Mouse (Mus musculus) thymus, postnatal 36 days (tissue): ENCODE results near the gene Lrmda.
"Not testable (repeated sequence)": the region's sequence is repeated elsewhere in the genome, so short reads cannot be mapped to it uniquely, and the experiment has no call there.

ENCODE experiments used
- DNase-seq, 2 experiments: peaks; one replicate each; pipeline ENCODE4 v3.0.0; 2022; ENCODE audit warnings: mixed read lengths in 2 of 2

The Lrmda gene

DNA sequence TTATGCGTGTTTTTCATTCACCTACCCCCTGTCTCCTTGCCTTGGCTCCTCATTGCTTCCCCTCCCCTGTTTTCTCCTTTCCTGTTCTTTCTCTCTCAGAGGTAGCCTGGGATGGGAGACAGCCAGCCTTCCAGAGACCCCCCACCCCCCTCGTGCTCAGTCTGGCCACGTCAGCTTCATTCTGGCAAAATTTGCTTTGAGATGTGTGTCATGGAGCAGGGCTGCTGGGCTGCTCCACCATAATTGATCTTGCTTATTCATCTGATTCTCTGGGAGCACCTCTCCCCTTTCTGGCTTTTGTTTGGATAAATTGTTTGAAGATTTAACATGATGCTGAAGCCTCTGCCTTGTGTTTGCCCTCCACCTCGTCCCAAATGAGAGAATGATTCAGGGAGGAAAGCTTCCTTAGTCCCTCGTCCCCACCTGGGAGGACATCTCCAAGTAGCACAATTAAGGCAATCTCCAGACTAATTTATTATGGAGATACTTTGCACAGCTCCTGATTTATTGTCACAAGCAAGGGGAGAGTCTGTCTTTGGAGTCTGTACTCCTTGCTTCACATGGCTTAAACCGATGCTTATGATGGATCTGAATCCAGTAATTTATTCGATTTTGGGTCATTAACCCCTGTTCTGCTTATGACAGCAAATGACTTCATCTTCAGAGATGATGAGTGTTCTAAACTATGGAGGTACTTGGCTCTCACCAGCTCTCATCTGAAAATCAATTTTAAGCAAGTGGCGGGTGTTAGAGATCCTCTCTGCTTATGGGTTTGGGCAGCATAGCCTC is 526.6 kb downstream of the Lrmda start:
- DNase-seq: no peak

DNA sequence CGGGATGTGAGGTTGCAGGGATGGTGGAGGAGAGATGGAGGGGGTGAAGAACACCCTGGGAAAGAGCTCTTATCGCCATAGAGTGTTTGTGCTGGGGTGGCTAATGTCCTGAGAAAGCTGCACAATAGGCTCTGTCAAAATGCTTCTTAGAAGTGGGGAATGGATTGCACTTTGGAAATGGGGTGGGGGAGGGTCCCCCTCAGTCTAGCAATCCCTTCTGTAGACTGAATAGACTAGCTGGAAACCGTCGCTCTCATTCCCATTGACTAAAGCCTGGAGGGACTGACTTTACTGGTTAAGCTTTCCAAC is 527.1 kb downstream of the Lrmda start:
- no peak for DNase-seq

DNA sequence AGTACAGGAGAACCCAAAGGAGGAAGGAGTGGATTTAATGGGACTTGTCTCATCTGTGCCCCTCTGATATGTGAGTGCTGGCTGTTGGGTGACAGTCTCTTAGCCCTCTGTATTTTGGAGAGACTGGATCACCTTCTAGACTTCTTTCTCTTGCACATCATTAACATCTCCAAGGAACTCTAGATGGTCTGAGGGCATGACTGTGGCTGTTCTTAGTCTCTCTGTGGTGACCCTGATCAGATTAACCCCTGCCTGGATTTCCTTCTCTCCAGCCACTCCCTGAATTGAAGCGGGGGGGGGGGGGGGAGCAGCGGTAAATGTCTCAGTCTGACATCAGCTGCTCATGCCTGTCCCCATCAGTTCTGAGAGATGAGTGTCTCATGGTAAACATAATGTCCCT is 528.8 kb downstream of the Lrmda start:
- no peak for DNase-seq

DNA sequence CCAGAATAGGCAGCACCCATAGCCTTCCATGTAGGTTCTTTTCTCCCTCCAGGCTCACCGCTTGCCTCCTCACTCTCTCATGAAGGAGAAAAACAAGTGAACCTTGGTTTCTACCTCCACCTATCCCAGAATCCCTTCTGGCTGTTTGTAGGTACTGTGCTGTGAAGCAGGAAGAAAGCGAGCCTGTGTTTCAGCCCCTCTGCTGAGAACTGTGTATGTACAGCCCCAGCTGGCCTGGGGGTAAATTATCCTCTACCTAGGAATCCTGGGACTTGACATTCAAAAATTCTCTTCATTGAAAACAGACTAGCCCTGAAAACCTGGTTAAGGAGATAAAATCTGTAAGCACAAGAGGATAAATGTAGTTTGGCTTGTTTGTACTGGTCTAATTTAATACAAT is 529.7 kb downstream of the Lrmda start:
- DNase-seq: no peak

DNA sequence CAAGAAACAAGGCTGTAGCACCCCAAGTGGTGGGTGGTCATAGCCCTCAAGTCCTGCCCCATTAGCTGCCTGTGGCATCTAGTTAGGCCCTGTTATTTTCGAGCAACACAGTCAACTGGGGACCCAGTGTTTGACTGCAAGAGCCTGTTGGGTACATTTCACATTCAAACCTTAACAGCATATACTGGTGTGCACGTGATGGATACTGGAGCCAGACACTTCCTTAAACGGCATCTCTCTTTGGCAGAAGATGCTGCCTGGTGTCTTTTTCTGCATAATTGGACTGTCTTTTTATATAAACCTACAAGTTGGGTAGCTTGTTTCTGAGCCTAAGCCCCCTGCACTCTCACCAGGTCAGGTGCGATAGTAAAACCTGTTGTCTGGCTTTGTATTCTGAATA is 532.8 kb downstream of the Lrmda start:
- no peak for DNase-seq

DNA sequence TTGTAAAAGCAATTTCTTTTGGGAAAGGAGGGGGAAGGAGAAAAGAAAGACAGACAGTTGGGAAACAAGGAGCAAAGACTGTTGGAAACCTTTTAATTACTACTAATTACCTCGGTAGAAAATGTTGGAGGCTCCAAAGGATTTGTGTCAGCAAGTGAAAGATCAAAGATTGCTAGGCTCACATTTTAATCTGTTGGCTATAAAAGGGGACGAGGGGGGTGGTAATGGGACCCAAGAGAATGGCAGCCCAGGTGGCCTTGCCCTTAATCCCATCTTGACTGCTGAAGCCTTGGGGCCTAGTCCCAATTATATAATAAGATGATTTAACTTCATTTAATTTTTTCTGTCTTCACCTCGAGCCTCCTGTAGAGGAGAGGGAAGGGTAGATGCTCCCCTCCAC is 533.3 kb downstream of the Lrmda start:
- DNase-seq: no peak

DNA sequence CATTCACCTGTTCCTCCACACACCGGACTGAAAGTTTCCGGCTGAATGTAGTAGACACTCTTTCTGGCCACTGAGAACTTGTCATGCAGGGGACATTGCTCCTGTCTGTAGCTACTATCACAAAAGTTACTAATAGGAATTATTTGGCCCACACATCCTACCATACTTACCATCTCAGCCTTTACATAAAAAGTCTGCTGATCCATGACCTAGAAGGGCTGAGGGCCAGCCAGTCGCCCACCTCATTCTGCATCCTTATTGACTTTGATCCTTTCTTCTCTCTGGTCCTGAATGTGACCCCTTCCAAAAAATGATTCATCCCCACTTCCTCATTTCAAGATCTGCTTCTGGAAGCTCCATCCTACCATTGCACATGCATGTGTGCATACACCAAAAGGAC is 534.2 kb downstream of the Lrmda start:
- no peak for DNase-seq

DNA sequence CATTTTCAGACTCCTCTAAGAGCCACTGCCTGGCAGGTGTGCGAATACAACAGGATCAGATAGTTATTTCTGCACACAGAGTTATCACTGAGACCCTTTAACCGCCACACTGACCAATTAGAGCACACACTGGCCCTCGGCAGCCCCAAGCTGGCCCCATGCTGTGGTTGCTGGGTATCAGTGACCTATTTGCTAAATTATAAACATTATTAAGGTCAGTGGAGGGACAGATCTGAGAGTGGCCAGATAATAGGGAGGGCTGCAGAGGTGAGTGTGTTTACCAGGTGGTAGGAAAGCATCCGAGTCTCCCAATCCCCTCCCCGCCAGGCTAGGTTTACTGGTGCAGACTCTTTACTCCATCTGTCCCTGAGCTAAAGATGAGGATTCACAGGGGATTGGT is 553.0 kb downstream of the Lrmda start:
- no peak for DNase-seq

DNA sequence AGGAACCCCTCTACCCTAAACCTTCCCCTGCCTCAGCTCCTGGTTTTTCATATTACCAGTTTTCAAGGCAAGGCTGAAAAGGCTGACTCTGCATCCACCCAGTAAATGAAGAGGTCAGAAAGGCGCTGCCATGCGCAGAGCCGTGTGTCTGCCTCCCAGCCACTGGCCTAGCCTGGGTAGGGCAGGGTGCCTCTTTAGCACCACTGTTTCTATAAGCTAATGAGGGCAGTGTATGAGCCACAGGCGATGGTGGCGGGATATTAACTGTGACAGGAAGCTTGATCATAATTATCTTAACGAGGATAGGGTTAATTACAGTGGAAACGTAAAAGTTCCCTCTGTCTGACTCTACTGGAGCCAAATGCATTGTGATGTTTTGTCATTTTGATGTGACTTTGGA is 554.1 kb downstream of the Lrmda start:
- DNase-seq: no peak

DNA sequence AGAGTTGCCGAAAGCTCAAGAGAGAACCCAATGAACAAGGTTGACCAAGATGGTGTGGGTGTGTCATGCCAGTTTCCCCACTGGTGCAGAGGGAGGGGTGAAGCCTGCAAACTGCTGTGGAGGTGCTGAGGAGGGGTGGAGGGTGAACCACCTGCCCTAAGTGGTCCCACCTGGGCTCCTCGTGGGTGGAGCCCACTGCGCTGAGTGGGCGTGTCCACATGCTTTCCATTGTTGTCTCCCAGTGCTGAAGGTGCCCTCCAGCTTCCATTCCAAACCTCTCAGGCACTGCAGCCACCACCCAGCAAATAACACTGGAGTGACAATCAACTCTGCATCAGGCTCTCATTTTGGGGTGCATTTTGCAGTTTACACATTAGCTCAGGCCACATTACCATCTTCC is 554.5 kb downstream of the Lrmda start:
- no peak for DNase-seq

DNA sequence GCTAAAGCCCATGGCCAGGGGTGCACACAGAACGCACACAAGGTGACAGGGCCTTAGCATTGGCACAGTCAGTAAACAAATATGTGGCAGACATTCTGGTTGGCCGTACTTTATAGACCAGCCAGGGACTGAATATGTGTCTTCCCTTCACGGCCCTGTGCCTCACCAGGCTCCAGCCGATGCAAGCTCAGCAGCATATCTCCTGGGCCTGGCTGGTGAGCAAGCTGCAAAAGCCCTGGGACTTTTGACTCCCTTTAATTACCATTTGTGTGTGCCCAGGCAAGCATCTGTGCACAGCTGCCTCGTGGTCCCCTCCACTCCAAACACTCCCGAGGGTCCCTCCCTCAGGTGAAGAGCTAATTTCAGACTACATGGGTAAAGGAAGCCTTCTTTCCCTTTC is 556.9 kb downstream of the Lrmda start:
- no peak for DNase-seq

DNA sequence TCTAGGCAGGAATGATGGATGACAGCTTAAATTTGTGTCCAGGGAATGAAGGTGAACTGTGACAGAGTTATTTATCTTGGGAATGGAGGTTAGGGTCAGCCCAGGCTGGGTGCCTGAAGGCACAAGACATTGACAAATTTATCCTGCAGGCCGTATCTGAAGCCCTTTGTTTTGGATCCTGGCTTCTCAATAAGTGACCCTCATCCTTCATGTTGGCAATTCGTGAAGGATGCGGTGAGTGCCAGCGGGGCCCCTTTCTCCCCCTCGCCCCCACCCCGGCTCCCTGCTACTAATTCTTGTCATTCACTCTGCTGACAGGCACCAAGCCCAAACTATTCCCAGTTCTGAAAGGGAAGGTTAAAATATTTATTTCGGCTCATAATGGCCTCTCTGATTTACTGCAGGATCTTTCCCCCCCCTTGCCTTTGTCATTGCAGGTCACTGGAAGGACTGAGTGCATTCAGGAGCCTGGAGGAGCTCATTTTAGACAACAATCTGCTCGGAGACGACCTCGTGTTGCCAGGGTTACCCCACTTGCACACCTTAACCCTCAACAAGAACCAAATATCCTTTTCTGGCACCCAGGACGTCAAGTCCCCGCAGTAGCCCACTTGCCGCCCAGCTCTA is 558.0 kb downstream of the Lrmda start:
- no peak for DNase-seq

DNA sequence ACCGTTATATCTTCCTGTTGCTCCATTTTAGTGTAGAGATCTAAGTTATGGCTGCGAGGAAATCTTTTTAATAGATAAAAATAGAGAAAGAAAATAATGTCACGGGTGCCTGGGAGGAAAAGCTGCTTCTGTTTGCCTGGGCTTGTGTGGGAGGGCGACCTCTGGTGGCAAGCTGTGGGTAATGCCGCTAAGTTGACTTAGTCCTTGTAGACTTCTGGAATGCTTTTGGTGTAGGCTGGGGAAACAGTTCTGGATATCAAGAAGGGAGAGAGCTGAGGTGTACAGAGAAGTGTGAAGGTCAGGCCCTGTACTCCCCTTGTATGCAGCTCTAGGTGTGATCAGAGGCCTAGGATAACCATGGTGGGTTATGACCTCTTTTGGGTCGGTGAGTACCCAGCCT is 558.7 kb downstream of the Lrmda start:
- peak; percentile 50 to 65 for DNase-seq

DNA sequence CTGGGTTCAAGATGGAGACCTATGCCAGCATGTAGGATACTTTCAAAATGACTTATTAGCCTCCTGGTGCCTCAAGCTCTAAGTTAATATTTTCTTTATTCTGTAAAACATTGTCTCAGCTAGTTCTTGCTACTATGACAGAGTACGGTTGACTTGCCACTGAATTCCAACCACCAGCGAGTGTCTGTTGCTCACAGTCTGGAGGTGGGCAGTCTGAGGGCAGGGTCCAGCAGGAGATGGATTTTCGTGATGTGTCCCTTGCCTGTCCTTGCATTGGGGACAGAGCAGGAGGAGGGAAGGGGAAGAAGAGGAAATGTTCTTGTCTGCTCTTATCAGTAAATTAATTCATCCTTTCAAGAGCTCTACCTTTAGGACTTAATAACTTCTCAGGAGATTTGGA is 559.5 kb downstream of the Lrmda start:
- DNase-seq: no peak

DNA sequence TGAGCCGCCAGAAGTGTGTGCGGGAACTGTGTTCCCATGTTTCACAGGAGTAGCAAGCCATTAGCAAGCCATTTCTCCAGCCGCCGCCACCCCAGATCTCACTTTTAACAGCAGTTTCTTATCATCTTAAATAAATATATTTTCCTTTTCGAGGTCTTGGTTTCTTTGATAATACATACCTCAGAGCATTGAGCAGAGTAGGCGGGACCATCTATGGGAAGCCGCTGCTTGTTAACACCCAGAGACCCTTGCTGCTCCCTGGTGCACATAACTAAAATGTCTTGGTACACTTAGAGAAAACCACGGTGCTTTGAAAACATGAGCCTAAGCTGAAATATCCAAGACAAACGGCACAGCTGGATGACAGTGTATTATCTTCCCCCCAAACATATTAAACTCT is 562.6 kb downstream of the Lrmda start:
- no peak for DNase-seq

DNA sequence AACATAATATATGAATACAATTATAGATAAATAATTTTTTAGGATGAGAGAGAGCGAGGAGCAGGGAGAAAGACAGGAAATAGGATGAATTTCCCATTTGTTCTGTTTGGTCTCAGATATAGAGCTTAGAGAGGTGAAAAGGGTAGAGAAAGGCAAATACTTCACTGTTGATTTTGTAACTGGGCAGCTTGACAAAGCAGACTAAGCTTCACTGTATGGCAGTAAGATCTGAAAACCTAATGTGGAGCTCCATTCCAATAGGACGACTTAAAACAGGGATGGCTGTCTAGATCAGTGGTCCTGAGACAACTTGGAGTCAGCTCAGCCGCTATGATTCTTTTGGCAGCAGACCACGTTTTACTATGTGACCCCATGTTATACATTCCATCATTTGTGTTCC is 566.8 kb downstream of the Lrmda start:
- no peak for DNase-seq

DNA sequence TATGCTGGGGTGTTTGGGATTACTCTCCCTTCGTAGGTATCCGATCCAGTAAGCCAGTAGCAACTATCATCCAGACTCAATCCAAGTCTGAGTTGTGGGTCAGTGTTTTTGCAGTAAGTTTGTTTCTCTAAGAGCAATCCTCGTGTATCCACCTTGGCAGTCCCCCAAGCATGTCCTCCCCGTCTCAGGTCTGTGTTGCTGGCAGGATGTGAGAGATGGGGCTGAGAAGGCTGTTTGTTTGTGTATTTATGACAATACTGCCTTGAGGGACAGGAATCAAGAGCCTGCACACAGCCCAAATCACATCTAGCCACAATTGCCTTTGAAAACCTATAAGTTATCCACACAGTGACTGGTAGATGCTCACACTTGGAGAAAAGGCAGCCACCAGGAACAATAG is 567.3 kb downstream of the Lrmda start:
- no peak for DNase-seq

DNA sequence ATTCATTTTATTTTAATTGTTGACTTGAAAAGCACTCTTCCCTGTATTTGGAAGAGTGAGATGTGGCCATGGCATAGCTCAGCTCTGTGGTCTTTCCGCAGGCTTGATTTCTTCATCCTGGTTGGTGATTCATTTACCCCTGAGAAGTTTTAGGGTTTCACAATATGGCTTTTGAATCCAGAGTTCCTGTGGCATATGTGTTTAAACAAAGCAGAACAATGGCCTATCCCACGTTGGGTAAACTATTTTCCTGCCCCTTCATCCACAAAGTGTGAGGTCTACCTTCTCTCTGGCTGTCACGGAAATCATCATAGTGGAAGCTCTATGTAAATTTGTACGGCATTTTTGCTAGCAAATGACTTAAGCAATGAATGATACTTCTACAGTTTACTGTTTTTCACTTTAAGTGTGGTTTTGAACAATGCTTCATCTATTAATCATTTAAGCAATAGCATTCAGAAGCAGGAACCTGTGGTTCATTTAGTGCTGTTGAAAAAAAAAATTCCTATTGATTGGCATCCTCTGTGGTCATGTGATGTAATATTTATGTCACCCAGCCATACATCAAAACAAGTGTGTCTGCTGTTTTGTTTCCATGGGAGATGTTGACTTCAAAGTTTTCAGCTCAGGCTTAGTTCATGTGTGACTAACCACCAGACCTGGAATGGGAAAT is 567.9 kb downstream of the Lrmda start:
- DNase-seq: no peak

DNA sequence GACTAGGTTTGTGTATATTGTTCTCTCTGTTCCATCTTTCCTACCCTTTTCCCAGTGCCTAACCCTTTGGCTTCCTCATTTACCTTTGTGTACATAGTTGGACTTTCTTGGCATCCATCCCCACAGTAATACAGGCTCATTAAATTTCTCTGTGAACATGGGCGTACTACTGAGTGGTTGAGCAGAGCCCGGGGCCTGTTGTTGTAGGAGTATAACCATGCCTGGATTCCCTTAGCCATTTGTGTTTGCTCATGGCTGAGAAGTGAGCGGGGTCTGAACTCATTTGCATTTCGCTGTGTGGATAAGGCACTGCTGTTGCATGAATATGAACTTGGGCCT is 568.4 kb downstream of the Lrmda start:
- no peak for DNase-seq

DNA sequence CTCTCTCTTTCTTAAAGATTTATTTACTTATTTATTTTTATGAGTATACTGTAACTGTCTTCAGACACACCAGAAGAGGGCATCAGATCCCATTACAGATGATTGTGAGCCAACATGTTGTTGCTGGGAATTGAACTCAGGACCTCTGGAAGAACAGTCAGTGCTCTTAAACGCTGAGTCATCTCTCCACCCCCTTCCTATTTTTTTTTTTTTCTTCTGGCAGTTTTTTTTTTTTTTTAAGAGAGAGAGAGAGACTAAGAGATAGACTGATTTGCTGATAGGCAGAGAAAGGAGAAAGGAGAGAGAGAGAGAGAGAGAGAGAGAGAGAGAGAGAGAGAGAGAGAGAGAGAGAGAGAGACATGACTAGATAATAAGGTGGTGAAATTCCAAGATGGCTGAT is 568.9 kb downstream of the Lrmda start:
- DNase-seq: not testable (repeated sequence)

DNA sequence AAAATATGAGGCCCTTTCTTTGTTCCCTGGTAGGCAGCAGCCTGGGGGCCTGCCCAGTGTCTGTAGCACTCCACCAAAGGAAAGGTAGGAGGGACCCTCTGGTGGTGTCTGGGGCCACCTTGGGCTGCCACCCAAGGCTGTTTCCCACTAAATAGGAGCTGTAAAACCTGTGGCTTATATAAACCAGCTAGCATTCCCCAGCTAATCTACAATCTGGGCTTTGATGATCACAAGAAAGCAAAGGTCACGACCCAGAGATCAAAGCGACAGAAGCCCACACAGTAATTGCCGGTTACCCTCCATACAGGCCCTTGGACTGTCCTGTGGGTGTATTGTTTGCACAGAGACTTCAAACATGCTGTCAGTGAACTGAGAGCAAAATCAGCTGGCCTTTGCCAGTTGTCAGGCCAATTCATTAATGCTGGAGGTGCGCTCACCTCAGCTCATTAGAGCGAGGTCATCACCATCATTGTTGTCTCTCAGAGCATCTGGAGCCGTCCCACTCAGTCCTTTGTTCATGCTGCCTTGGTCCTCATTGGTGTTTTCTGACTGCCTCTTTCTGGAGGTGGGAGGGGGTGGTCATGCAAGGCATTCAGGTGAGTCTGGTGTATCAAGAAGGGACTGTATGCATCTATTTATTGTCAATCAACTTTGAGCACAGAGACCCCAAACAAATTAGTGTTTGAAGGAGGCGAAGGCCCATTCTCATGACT is 570.1 kb downstream of the Lrmda start:
- DNase-seq: no peak

DNA sequence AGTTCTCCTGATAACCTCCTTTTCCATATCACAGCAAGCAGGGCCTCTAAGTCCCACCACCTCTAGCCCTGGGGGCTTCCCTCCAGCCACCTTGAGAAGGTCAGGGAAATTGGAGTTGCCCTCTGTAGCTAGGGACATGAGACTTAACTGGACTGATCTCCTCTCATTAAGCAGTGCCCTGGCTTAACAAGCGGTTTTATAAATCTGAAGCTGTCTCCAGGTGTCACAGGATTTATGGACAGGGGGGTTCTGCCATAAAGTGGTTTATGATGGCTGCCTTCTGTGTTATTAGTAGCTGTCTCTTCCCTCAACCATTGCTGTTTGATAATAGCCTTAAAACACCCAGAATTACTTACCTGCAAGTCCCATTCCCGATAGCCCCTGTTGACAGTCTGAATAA is 571.7 kb downstream of the Lrmda start:
- no peak for DNase-seq

DNA sequence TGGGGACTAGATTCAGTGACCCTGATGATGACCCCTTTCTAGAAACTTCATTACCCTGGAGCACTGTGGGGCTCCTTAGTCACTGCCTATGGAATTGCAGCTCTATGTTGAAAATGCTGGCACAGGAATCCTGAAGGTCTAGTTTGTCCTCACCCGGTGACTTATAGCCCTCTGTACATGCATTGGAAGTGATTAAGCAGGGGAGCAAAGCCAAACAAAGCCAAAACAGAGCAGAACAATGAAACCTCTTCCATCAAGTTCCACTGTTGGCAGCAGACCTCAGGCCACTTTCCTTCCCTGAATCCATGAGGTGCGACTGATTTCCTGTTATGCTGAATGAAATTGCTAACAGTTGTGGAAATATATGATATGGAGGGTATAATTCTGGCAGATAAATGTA is 578.0 kb downstream of the Lrmda start:
- no peak for DNase-seq

DNA sequence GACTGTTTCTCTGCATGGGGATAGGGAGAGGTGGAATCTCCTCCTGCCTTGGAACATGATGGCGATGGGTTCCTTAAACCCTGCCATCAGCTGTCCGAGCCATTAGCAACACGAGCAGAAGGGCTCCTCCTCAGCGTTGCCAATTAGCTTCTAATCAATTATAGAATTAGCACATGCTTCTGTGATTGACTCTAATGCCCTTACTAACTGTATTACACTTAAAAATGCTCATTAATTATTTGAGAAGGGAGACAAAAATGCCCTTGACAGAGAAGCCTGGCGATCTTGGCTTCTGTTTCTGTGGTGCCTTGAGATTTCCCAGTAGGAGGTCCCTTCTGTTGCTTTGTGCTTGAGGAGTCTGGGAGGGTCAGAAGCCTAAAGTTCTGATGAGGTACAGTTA is 579.1 kb downstream of the Lrmda start:
- DNase-seq: no peak
